Mouse (Mus musculus) lung, embryonic 14.5 days (tissue): ENCODE measurements around the gene Gm7168. TPM values are rescaled to one million over a fixed set of nuclear protein-coding genes. Genes with fewer than 3 reads are reported as not detected.
A peak's percentile ranks its signal among the peaks of the same experiment; 100 is the strongest.
"Not testable (repeated sequence)": the region's sequence is repeated elsewhere in the genome, so short reads cannot be mapped to it uniquely, and the experiment has no call there.

ENCODE experiments used
- ATAC-seq: fragments of 200-750 bp; cut with Nextera tagmentation; 2 replicates; pipeline ENCODE4 v1.8.0; 2017; ENCODE audit warnings: mild to moderate bottlenecking, moderate TSS enrichment, moderate library complexity; ENCODE audit not compliant: insufficient read depth
- DNase-seq: peaks from one replicate; pipeline ENCODE4 v3.0.0-alpha.2; 2015
- H3K27ac ChIP-seq: fragments of 300-500 bp; sonication (generic); 2 replicates; pipeline ENCODE4 v1.5.1; 2014; ENCODE audit warnings: low read depth, mild to moderate bottlenecking, moderate library complexity
- H3K27me3 ChIP-seq: fragments of 300-500 bp; sonication (generic); 2 replicates; pipeline ENCODE4 v1.6.1; 2014; ENCODE audit warnings: low read length, control low read depth; ENCODE audit not compliant: insufficient read depth
- H3K36me3 ChIP-seq: fragments of 300-500 bp; sonication (generic); 2 replicates; pipeline ENCODE4 v1.6.1; 2014; ENCODE audit warnings: control low read depth; ENCODE audit not compliant: insufficient read depth
- H3K4me1 ChIP-seq: fragments of 300-500 bp; sonication (generic); 2 replicates; pipeline ENCODE4 v1.6.1; 2014; ENCODE audit warnings: antibody characterized with exemption, control low read depth; ENCODE audit not compliant: insufficient read depth
- H3K4me2 ChIP-seq: fragments of 300-500 bp; sonication (generic); 2 replicates; pipeline ENCODE4 v1.6.1; 2014; ENCODE audit warnings: mild to moderate bottlenecking
- H3K4me3 ChIP-seq: fragments of 300-500 bp; sonication (generic); 2 replicates; pipeline ENCODE4 v1.5.1; 2014; ENCODE audit warnings: low read depth, low read length
- H3K9ac ChIP-seq: fragments of 300-500 bp; sonication (generic); 2 replicates; pipeline ENCODE4 v1.6.1; 2014
- H3K9me3 ChIP-seq: fragments of 300-500 bp; sonication (generic); 2 replicates; pipeline ENCODE4 v1.6.1; 2016; ENCODE audit warnings: low read depth, low read length, control low read depth
- CTCF ChIP-seq: IDR thresholded peaks from 2 replicates; pipeline ENCODE4 v1.5.1; 2016; ENCODE audit warnings: antibody characterized with exemption, low read depth
- WGBS: fragments of 180-500 bp; shearing (Covaris S2); extraction: QIAGEN DNeasy Blood & Tissue Kit; methylation state at CpG from one replicate; pipeline ENCODE4 v1.1.7; 2014; 5-methylcytosine and 5-hydroxymethylcytosine counted together
- polyA plus RNA-seq: library from polyadenylated mRNA; unstranded; fragments of >200 nt; fragmentation: Nextera tagmentation; extraction: Ambion mirVana; gene quantifications from 2 replicates; pipeline ENCODE4 v1.2.1, GENCODE M21; 2014

Gm7168 gene
- polyA plus RNA-seq, 1 experiment from 2014 or later = not detected

- ATAC-seq (no peak), DNase-seq (no peak)
- Histone ChIP-seq H3K9me3 (no peaks in the 10 kb centered on the region), H3K4me2 (no peak overlapping the region), H3K9ac (no peak overlapping the region), H3K4me1 (no peaks in the 10 kb centered on the region), H3K36me3 (no peaks in the 10 kb centered on the region), H3K4me3 (no peak overlapping the region), H3K27ac (no peak overlapping the region), H3K27me3 (no peaks in the 10 kb centered on the region)
- 55% methylated on average over 1 of the region's 1 CpGs for WGBS
- 0 out of 2 replicates have a peak, but pooled peaks have one; percentile 4 for TF ChIP-seq CTCF
These were observed 7.7 kb upstream of the Gm7168 start for GRCm38 (mm10) chr17:13940487-13940886.

- not testable (repeated sequence) for ATAC-seq, H3K27ac ChIP-seq, H3K9me3 ChIP-seq, H3K4me2 ChIP-seq, H3K4me3 ChIP-seq, H3K9ac ChIP-seq, H3K27me3 ChIP-seq, H3K36me3 ChIP-seq, H3K4me1 ChIP-seq, DNase-seq
- 77% methylated on average over 1 of the region's 1 CpGs for WGBS
These were observed 3.4 kb downstream of the Gm7168 start for GRCm38 (mm10) chr17:13951570-13951969.

- not testable (repeated sequence) for H3K27ac ChIP-seq, H3K27me3 ChIP-seq, H3K4me1 ChIP-seq, H3K4me3 ChIP-seq, DNase-seq, H3K9me3 ChIP-seq, ATAC-seq, H3K36me3 ChIP-seq, H3K9ac ChIP-seq, H3K4me2 ChIP-seq
- WGBS = 39% methylated on average over 1 of the region's 2 CpGs
These were observed 10.0 kb downstream of the Gm7168 start for GRCm38 (mm10) chr17:13958129-13958528.

GRCm38 (mm10) chr17:13962245-13962644 is 14.1 kb downstream of the Gm7168 start:
- not testable (repeated sequence) for DNase-seq
- WGBS = 84% methylated on average over 3 of the region's 3 CpGs

GRCm38 (mm10) chr17:13965048-13965447 is 16.9 kb downstream of the Gm7168 start:
- not testable (repeated sequence) for H3K36me3 ChIP-seq, H3K9me3 ChIP-seq, ATAC-seq, H3K4me3 ChIP-seq, DNase-seq, H3K27me3 ChIP-seq, H3K9ac ChIP-seq, H3K27ac ChIP-seq, H3K4me1 ChIP-seq, H3K4me2 ChIP-seq
- 29% methylated on average over 1 of the region's 2 CpGs for WGBS

More at GRCm38 (mm10) chr17:13962245-13962644, 14.1 kb downstream of the Gm7168 start:
- not testable (repeated sequence) for ATAC-seq, H3K27me3 ChIP-seq, H3K27ac ChIP-seq, H3K4me1 ChIP-seq, H3K9me3 ChIP-seq, H3K9ac ChIP-seq, H3K36me3 ChIP-seq, H3K4me2 ChIP-seq, H3K4me3 ChIP-seq

- not testable (repeated sequence) for ATAC-seq
- 48% methylated on average over 1 of the region's 2 CpGs for WGBS
These were observed 21.7 kb downstream of the Gm7168 start for GRCm38 (mm10) chr17:13969917-13970316.

GRCm38 (mm10) chr17:13970796-13971195 is 22.6 kb downstream of the Gm7168 start:
- not testable (repeated sequence) for H3K4me2 ChIP-seq, H3K36me3 ChIP-seq, ATAC-seq, H3K9ac ChIP-seq, H3K27ac ChIP-seq, DNase-seq, H3K27me3 ChIP-seq, H3K4me3 ChIP-seq, H3K9me3 ChIP-seq, H3K4me1 ChIP-seq
- WGBS = 76% methylated on average over 5 of the region's 5 CpGs

More at GRCm38 (mm10) chr17:13969917-13970316, 21.7 kb downstream of the Gm7168 start:
- H3K36me3 ChIP-seq, DNase-seq, H3K4me3 ChIP-seq, H3K9me3 ChIP-seq, H3K4me2 ChIP-seq, H3K9ac ChIP-seq, H3K27me3 ChIP-seq, H3K27ac ChIP-seq, H3K4me1 ChIP-seq: not testable (repeated sequence)

GRCm38 (mm10) chr17:13987690-13988089 is 39.5 kb downstream of the Gm7168 start:
- ATAC-seq = no peak
- Histone ChIP-seq H3K9ac (no peak overlapping the region), H3K4me2 (no peak overlapping the region), H3K4me3 (no peak overlapping the region), H3K27me3 (no peaks in the 10 kb centered on the region), H3K9me3 (no peaks in the 10 kb centered on the region), H3K4me1 (no peaks in the 10 kb centered on the region), H3K27ac (no peak overlapping the region), H3K36me3 (no peaks in the 10 kb centered on the region)
- 64% methylated on average over 1 of the region's 1 CpGs for WGBS
- TF ChIP-seq CTCF = no peak
- DNase-seq = no peak
